Mouse (Mus musculus) cerebellum, adult 8-10 months (tissue): ENCODE data around the gene Samd7.

Experiments used
- DNase-seq: peaks from one replicate; pipeline ENCODE4 v3.0.0; 2022

Samd7 gene

GRCm38 (mm10) chr3:30765311-30766027, 19.4 kb downstream of the Samd7 start:
- no peak for DNase-seq

- DNase-seq, result no peak
These were observed 20.1 kb downstream of the Samd7 start for GRCm38 (mm10) chr3:30766177-30766576.

DNA sequence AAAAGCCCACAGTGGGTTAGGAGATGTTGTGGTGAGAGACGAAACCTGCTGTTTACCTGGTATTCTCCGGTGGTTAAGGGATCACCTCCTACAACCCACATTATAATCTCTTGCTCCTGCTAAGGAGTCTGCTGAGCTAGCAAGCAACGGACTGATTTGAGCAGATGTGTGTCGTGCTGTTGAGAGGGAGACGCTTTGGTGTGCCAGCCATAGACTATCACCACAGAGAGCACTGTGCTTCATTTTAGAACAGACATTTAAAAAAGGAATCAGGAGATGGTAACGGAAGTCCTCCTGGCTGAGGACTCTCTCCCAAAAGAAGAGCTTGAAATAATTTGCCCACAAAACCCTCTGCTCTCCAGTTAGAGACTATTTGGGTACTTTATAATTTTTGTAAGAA, 21.2 kb downstream of the Samd7 start:
- DNase-seq, result no peak

GRCm38 (mm10) chr3:30769755-30770515, 23.8 kb downstream of the Samd7 start:
- DNase-seq, result no peak

DNA sequence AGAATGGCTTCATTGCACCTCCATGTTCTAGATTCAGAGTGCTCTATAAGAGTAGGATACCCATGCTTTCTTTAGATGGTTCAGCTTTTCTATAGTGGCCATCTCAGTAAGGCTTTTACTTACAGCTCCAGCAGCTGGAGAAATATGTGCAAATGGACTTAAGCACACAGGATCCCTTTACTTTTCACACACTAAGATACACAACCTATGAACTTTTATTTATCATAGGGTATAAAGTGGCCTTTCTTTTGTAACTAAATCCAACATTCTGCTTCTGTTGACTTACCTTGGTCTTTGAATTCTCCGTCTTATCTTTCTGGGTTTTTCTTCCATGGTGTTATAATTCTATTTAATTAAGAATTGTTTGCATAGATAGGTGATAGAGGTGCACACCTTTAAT, 25.5 kb downstream of the Samd7 start:
- DNase-seq, result no peak

GRCm38 (mm10) chr3:30772631-30773030, 26.5 kb downstream of the Samd7 start:
- no peak for DNase-seq

DNA sequence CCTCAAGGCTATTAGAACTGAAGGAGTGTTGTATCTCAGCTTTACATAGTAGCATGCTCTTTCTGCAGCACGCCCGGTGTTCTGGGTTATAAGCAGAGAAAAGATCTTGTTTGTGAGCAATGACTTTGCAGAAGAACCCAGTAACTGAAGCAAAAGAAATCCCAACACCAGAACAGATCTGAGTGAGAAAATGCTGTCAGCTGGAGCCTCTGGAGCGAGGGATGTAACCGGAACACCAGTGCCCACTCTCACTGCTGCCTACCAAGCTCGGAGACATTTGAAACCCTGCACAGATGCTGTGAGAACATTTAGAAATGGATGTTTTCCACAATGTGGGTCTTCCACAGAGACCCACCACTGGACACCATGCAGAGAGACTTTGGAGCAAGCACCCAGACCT, 28.6 kb downstream of the Samd7 start:
- no peak for DNase-seq

DNA sequence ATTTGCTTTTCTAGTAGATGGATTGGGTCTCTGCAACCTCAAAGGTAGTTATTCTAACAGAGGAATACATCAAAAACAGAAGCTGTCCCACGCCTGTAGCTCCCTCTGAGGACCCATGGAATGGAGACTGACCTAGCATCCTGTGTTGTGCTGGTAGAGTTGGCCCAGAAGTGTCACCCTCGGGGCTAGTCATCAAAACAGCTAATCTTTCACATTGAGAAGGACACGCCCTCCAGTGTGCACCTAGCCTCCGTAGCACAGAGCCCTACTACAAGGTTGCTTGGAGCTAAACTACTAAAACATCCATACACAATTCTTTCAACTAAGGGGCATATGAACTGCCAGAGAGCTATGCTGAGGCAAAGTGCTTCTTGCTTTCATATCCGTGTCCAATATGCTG, 31.9 kb downstream of the Samd7 start:
- no peak for DNase-seq

DNA sequence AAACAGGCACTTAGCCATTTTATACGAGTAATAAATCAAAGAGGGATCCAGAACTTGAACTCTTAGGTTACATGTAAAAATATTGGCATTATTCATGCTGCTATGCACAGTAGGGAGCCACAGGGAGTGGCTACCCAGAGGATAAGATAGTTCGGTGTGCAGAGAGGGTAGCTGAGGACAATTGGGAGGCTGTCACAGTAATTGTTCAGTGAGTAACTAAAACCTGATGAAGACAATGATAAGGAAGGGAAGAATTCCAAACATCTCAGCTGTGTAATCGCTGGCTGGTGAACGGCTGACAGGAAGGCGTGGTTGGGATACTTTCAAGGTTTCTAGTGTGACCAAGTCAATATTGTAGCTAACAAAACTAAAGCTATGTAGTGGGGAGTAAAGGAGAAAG, 42.4 kb downstream of the Samd7 start:
- no peak for DNase-seq

- peak; percentile 95 for DNase-seq
These were observed 46.8 kb downstream of the Samd7 start, which contains the start of gene Sec62 for GRCm38 (mm10) chr3:30792737-30793402. Gene Sec62, plus strand, starts transcription at chr3:30792875.

- no peak for DNase-seq
These were observed 47.5 kb downstream of the Samd7 start for GRCm38 (mm10) chr3:30793403-30794221.

GRCm38 (mm10) chr3:30802171-30802570, 56.1 kb downstream of the Samd7 start:
- DNase-seq, result no peak

DNA sequence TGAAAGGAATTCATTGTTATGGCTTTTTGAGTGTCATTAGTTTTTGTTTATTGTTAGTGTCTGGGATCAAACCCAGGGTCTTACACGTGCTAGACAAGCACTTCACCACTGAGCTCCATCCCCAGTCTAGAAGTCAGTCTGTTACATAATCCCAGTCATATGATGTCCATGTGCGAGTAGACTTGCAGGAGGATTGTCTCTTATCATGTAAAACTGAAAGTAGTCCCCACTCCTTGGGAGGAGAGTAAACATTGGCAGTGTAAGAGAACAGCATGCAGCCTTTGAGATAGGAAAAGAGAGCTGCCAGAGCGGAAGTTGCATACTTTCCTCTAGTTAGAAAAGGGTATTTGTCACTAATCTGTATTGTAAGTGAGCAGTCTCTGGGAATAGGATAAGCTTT, 66.8 kb downstream of the Samd7 start:
- no peak for DNase-seq
